Mouse (Mus musculus) olfactory bulb, adult 2 months (tissue): ENCODE measurements around the gene Arpc2. TPM values are rescaled to one million over a fixed set of nuclear protein-coding genes. Genes with fewer than 3 reads are reported as not detected.

Source experiments
- H3K27ac ChIP-seq: fragments of 200-500 bp; 2 replicates; pipeline ENCODE4 v1.5.1; 2012; ENCODE audit warnings: low read depth, low read length; ENCODE audit not compliant: insufficient read depth
- H3K4me1 ChIP-seq: fragments of 200-500 bp; 2 replicates; pipeline ENCODE4 v1.6.1; 2012; ENCODE audit warnings: low read length; ENCODE audit not compliant: control insufficient read depth, insufficient read depth
- H3K4me3 ChIP-seq: fragments of 200-500 bp; 2 replicates; pipeline ENCODE4 v1.5.1; 2012; ENCODE audit warnings: mild to moderate bottlenecking, low read depth, low read length, moderate library complexity; ENCODE audit not compliant: insufficient read depth
- CTCF ChIP-seq: fragments of 200-500 bp; IDR thresholded peaks from 2 replicates; pipeline ENCODE4 v1.5.1; 2012; ENCODE audit warnings: low read depth, mild to moderate bottlenecking, low read length, moderate library complexity; ENCODE audit not compliant: insufficient read depth
- POLR2A ChIP-seq: fragments of 200-500 bp; IDR thresholded peaks from 2 replicates; pipeline ENCODE4 v1.6.1; 2012; ENCODE audit warnings: mild to moderate bottlenecking, low read depth, low read length, moderate library complexity; ENCODE audit not compliant: insufficient read depth
- WGBS: fragments of 180-500 bp; shearing (Covaris S2); methylation state at CpG from one replicate; pipeline ENCODE4 v1.1.7; 2018; 5-methylcytosine and 5-hydroxymethylcytosine counted together
- polyA plus RNA-seq: library from polyadenylated mRNA; stranded (reverse); fragments of >200 nt; gene quantifications from 2 replicates; pipeline ENCODE4 v1.2.4, GENCODE M21; 2012; ENCODE audit warnings: low replicate concordance; ENCODE audit not compliant: missing spikeins, insufficient read depth, insufficient read length

Arpc2 gene
- polyA plus RNA-seq, 1 experiment = not detected

- no peak for TF ChIP-seq CTCF
- no peak for TF ChIP-seq POLR2A
- H3K4me1 ChIP-seq = peaks cover 5% of the 10 kb centered on the region; the same call in 1 of the 2 replicates
- H3K4me3 ChIP-seq = no peak overlapping the region
- peak overlapping the region; percentile 23; the same call in 1 of the 2 replicates for H3K27ac ChIP-seq
- WGBS = 56% methylated on average over 5 of the region's 5 CpGs
Measured at GRCm38 (mm10) chr1:74249331-74249980, 13.6 kb downstream of the Arpc2 start.

DNA sequence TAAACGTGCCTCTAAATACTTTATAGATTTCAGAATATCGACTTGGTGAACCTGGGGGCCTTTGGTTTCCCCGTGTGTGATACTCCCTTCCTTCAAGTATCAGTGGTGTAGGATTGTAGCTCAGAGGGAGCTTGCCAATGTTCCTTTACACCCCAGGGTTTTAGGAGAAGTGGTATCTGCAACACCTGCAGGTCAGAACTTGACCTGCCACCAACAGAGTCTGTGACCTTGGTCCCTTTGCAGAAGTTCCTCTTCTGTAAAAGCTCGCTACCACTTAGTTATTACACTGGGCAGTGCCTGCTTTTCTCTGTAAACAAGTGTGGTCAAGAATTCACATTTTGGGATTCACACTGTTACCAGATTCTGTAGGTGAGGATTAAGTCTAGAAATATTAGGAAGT is 14.2 kb downstream of the Arpc2 start:
- Histone ChIP-seq H3K4me1 (peaks cover 5% of the 10 kb centered on the region; the same call in 1 of the 2 replicates), H3K4me3 (no peak overlapping the region), H3K27ac (no peak overlapping the region)
- TF ChIP-seq CTCF (no peak), POLR2A (no peak)
- WGBS = 84% methylated on average over 4 of the region's 4 CpGs

DNA sequence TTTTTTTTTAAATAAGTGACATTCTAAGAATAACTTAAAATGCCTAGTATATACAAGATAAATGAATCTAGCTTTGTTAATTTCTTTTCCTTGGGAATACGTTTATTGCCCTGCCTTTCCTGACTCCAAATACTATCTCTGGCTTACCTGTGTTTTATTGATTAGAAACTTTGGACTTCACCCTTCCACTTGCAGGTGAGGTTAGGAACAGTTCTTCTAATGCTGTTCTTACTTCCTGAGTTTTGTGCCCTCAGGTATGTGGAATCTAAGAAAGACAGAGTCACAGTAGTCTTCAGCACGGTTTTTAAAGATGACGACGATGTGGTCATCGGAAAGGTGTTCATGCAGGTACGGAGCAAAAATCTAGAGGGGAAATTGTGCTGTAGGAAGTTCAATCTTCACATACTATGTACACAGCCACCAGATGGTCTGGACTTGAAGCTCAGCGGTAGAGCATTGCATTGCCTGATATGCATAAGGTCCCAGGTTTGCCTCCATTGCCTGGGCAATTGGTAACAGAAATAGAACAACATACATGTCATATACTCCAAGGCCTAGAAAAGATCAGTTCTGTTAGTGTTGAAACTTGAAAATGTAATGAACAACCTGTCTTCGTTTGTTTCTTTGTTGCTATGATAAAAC is 19.9 kb downstream of the Arpc2 start:
- Histone ChIP-seq H3K27ac (no peak overlapping the region), H3K4me1 (no peaks in the 10 kb centered on the region), H3K4me3 (no peak overlapping the region)
- 94% methylated on average over 8 of the region's 8 CpGs for WGBS
- TF ChIP-seq POLR2A (no peak), CTCF (no peak)

DNA sequence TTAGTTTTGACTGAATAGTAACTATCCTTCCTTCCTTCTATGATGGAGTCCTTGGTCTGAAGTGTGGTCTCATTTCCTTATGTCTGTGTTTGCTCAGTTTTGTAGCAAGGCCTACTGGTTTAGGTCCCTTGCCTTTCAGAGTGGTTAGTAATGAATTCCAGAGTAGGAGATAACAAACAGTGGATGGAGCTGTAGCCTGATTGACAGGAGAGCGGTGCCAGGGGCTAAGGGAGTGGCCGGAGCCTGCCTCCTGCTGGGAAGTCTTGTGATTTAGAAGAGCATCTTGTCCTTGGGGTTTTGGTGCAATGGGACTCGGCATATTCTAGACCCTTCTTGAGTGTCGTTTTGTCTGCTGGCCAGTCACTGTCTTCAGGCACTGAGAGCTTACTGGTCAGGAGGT is 20.9 kb downstream of the Arpc2 start:
- Histone ChIP-seq H3K4me3 (no peak overlapping the region), H3K27ac (no peak overlapping the region), H3K4me1 (no peaks in the 10 kb centered on the region)
- 77% methylated on average over 4 of the region's 4 CpGs for WGBS
- no peak for TF ChIP-seq CTCF
- TF ChIP-seq POLR2A = no peak

DNA sequence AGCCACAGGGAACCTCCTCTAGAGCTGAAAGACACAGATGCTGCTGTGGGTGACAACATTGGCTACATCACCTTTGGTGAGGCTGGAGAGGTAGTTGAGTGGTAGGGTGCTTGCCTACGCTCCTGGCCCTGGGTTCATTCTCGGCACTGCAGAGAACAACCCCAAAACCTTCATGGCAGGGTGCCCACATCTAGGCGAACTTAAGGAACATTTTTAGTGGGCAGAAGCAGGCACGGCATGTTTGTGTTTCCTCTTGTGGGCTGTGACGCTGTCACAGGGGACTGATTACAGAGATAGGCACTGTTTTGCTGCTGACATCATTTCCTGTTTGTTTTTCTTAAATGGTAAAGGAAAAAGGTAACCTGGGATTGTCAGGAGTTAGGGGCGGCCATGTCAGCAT is 26.6 kb downstream of the Arpc2 start:
- TF ChIP-seq POLR2A (no peak), CTCF (no peak)
- Histone ChIP-seq H3K4me3 (no peak overlapping the region), H3K27ac (no peak overlapping the region), H3K4me1 (no peaks in the 10 kb centered on the region)
- 84% methylated on average over 6 of the region's 6 CpGs for WGBS

DNA sequence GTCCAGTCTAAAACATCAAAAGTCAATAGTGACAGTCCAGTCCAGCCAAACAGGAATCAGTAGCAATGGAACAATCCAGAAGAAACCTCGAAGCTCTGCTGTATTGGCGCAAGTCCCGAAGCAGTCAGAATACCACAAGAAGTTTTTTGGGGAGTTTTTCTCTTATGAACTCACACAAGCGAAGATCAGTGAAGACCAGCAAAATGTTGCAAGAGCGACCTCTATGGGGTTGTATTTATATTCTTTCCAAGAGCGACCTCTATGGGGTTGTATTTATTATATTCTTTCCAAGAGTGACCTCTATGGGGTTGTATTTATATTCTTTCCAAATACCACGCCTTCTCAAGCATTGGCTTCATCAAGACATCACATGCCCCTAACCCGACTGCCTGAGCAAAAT is 32.9 kb downstream of the Arpc2 start:
- no peaks in the 10 kb centered on the region for H3K4me1 ChIP-seq
- WGBS = 90% methylated on average over 8 of the region's 8 CpGs
- H3K27ac ChIP-seq = no peak overlapping the region
- H3K4me3 ChIP-seq = no peak overlapping the region
- TF ChIP-seq CTCF (no peak), POLR2A (no peak)

DNA sequence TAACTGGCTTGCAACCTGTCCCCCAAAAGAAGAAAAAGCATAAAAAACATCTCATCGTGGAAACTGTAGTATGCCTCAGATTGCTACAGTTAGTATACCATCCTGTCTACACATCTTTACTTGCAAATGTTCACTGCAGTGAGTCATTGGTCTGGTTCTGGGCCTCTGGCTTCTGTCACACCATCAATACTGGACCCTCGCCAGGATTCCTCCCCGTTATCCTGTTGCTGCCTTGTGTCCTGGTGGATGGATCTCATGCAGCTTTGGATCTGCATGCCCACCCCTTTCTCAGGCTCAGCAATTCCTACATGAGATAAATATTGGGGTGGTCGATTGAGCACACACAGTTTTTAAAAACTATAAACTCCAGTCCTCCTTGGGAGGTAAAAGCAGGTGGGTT is 35.8 kb downstream of the Arpc2 start:
- Histone ChIP-seq H3K4me3 (no peak overlapping the region), H3K4me1 (no peaks in the 10 kb centered on the region; the same call in 1 of the 2 replicates), H3K27ac (no peak overlapping the region)
- TF ChIP-seq CTCF (no peak), POLR2A (no peak)
- WGBS = 68% methylated on average over 4 of the region's 4 CpGs

DNA sequence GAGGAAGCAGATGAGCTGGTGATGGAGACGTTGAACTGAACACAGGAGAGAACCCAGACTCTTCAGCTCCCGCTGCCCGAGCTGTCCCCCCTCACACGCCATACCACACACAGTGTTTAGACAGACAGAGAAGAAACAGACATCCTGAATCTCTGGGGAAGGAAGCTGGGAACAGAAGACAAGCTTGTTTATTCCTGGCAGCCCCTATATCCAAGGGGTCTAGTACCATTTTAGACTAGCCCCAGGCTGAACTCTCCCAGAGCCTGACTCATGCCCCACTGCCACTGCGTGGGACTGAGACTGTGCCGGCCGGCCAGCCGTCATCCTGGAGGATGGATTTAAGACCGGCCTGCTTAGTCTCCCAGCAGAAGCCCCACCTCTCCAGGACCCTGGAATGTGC is 39.1 kb downstream of the Arpc2 start:
- TF ChIP-seq POLR2A (no peak), CTCF (no peak)
- WGBS = 57% methylated on average over 9 of the region's 9 CpGs

GRCm38 (mm10) chr1:74277041-74277440 is 41.2 kb downstream of the Arpc2 start:
- WGBS = 71% methylated on average over 6 of the region's 6 CpGs
- no peak for TF ChIP-seq POLR2A
- TF ChIP-seq CTCF = no peak
- H3K27ac ChIP-seq = no peak overlapping the region
- peaks cover 5% of the 10 kb centered on the region; the same call in 1 of the 2 replicates for H3K4me1 ChIP-seq
- H3K4me3 ChIP-seq = no peak overlapping the region

More for the DNA sequence above, 39.1 kb downstream of the Arpc2 start:
- Histone ChIP-seq H3K4me3 (no peak overlapping the region), H3K4me1 (peaks cover 3% of the 10 kb centered on the region; the same call in 1 of the 2 replicates), H3K27ac (no peak overlapping the region)
